Mouse (Mus musculus): Measurements from ENCODE around the gene Gm10197. TPM values are rescaled to one million over a fixed set of nuclear protein-coding genes. Genes with fewer than 3 reads are reported as not detected.

Gm10197 gene
- polyA plus RNA-seq, 1 experiment from 2014 or later = not detected

DNA sequence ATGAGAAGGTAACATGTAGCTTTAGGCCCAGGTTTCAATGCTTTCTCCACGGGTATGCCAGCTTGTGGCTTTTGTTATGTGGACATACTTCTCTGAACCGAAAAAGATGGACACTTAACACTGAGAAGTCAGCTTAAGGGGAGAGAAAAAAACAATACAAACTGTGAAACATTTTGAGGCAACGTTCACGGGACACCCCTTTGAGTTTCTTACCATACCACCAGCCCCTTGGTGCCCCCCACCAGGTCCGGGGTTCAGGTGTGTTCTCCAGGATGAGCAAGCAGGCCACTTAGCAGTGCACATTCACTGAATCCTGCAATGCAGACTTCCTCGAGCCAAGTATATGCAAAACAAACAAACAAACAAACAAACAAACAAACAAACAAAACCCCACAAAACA is 46.7 kb downstream of the Gm10197 start:
- Histone ChIP-seq H3K27me3 (no peaks in the 10 kb centered on the region), H3K27ac (no peak overlapping the region), H3K4me3 (replicated peaks) (no peak overlapping the region), H3K4me1 (peaks cover 43% of the 10 kb centered on the region), H3K9ac (no peak overlapping the region), H3K36me3 (no peaks in the 10 kb centered on the region), H3K4me2 (peak overlapping the region; percentile 72; the same call in 1 of the 2 replicates), H3K9me3 (replicated peaks) (no peaks in the 10 kb centered on the region)
- 56% methylated on average over 6 of the region's 6 CpGs for WGBS
- ATAC-seq (replicated peaks; ENCODE audit: low FRiP score) = no peak

DNA sequence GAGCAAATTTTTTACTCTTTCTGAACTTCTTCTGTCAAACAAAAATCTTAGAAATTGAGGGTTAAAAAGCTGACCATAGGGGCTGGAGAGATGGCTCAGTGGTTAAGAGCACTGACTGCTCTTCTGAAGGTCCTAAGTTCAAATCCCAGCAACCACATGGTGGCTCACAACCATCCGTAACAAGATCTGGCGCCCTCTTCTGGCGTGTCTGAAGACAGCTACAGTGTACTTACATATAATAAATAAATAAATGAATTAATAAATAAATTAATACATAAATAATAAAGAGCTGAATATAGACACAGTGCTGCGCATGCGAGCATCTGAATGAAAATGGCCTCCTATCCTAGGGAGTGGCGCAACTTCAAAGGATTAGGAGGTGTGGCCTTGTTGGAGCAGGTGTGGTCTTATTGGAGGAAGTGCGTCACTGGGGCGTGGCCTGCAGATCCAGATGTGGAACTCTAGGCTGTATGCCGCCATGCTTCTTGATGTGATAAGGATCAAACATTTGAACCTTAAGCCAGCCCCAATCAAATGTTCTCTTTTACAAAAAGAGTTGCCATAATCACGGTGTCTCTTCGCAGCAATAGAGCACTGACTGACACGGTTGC is 49.0 kb downstream of the Gm10197 start:
- peaks cover 41% of the 10 kb centered on the region for H3K4me1 ChIP-seq
- H3K27ac ChIP-seq = no peak overlapping the region
- no peaks in the 10 kb centered on the region for H3K27me3 ChIP-seq
- no peak overlapping the region for H3K4me3 ChIP-seq (replicated peaks)
- no peak overlapping the region for H3K4me2 ChIP-seq
- ATAC-seq (replicated peaks; ENCODE audit: low FRiP score) = no peak
- no peaks in the 10 kb centered on the region for H3K9me3 ChIP-seq (replicated peaks)
- 93% methylated on average over 12 of the region's 12 CpGs for WGBS
- no peak overlapping the region for H3K9ac ChIP-seq
- no peaks in the 10 kb centered on the region for H3K36me3 ChIP-seq

Other genes with a start within 250 kb of the Gm10197 start
- gene Add3, start 231.3 kb downstream of the Gm10197 start, polyA plus RNA-seq (2015; fragmentation: Nextera tagmentation; extraction: Ambion mirVana) = 80.1 and 85.6 TPM in 2 replicates
- 37.3 and 40.2 TPM in 2 replicates for gene Mxi1, start 61.2 kb downstream of the Gm10197 start, polyA plus RNA-seq (2015; fragmentation: Nextera tagmentation; extraction: Ambion mirVana)
- 40.6 and 45.1 TPM in 2 replicates for gene Smndc1, start 18.8 kb upstream of the Gm10197 start, polyA plus RNA-seq (2015; fragmentation: Nextera tagmentation; extraction: Ambion mirVana)
- gene Dusp5, start 157.3 kb upstream of the Gm10197 start, polyA plus RNA-seq (2015; fragmentation: Nextera tagmentation; extraction: Ambion mirVana) = 11.0 and 11.1 TPM in 2 replicates
- 381 and 430 TPM in 2 replicates for gene Nutf2-ps1, start 217.3 kb upstream of the Gm10197 start, polyA plus RNA-seq (2015; fragmentation: Nextera tagmentation; extraction: Ambion mirVana)
- 74.7 and 75.6 TPM in 2 replicates for gene Smc3, start 228.6 kb upstream of the Gm10197 start, polyA plus RNA-seq (2015; fragmentation: Nextera tagmentation; extraction: Ambion mirVana)